Mouse (Mus musculus) liver, postnatal 0 days (tissue): Measurements from ENCODE around the gene P2rx5.

Experiments
- CTCF ChIP-seq: sonication (generic); IDR thresholded peaks from 2 replicates; pipeline ENCODE4 v1.5.1; 2016; ENCODE audit warnings: antibody characterized with exemption, low read depth
- EP300 ChIP-seq: IDR thresholded peaks from 2 replicates; pipeline ENCODE4 v1.6.1; 2016; ENCODE audit warnings: antibody characterized with exemption, low read depth, mild to moderate bottlenecking

DNA sequence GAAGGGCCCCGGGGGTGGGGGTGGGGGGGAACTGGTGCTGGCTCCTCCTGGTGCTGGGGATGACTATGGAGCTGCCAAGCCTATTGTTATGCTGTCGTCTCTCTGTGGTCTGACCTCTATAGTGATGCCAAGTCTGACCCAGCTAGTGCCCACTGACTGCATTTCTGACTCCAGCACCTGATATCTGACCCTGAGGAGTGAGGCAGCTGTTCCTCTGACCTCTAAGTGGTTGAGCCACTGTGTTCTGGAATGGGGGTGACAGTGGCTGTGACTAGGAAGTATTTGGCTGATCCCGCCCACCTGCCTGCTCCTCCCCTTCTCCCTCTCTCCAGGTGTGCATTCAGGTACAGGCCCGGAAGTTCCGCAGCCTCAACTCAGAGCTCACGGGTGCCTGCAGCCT is 48.8 kb upstream of the P2rx5 start:
- TF ChIP-seq EP300: no peak
- TF ChIP-seq CTCF: no peak
